In genomic region chr7:136852721-136853120, GRCm38 (mm10) we compare ENCODE assay signal across 20 mouse cellular contexts. TPM values are rescaled to one million over a fixed set of nuclear protein-coding genes. Genes with fewer than 3 reads are reported as not detected.
DNase-seq lines count a peak whose midpoint lies in the region; ATAC-seq and TF ChIP-seq lines count a peak whose summit lies in the region.
"Had no signal": no experiment of that assay in that cellular context is flagged by ENCODE, and none has a peak within 500 bp of the region (broad histone marks: within the 10 kb centered on the region; RNA-seq: fewer than 3 reads in every experiment).

No protein-coding gene starts in this region.

- DNase-seq in adrenal gland, adult (ENCODE audit: inconsistent age in 2 of 2, low spot score in 1 of 2): peak; percentile 9 to 30
- no peak for DNase-seq in adrenal gland, adult 8-10 months
- peak; percentile 45 for DNase-seq in heart, adult 8-10 months (ENCODE audit: low spot score)
- DNase-seq in heart, postnatal 4 days: no peak
- peak; percentile 33 to 54 for DNase-seq in lung, adult 18-20 months
- DNase-seq in lung, postnatal 0 days (ENCODE audit: low spot score): no peak
- DNase-seq in skeletal muscle tissue, adult 2 months (ENCODE audit: low read depth, low spot score): peak; percentile 18
- DNase-seq in B cell, adult 2 months: no peak
- DNase-seq: cerebellum, adult 9-10 months; layer of hippocampus, postnatal 36 days; retina, postnatal 1 day had no signal

- no peak for TF ChIP-seq EP300 in lung, postnatal 0 days (IDR thresholded peaks at IDR 0.05)

- no peak overlapping the region for H3K4me3 ChIP-seq in lung, postnatal 0 days (ENCODE audit: low read depth, low read length)
- H3K4me3 ChIP-seq: embryonic facial prominence, embryonic 15.5 days; forebrain, embryonic 12.5 days; midbrain, embryonic 13.5 days; myocyte; stomach, embryonic 15.5 days had no signal

- H3K9me3 ChIP-seq in lung, postnatal 0 days (ENCODE audit: low read length): no peaks in the 10 kb centered on the region
- H3K9me3 ChIP-seq: embryonic facial prominence, embryonic 15.5 days; forebrain, embryonic 12.5 days; midbrain, embryonic 13.5 days; stomach, embryonic 15.5 days had no signal

- no peak overlapping the region for H3K27ac ChIP-seq in lung, postnatal 0 days (ENCODE audit: low read length)
- H3K27ac ChIP-seq: embryonic facial prominence, embryonic 15.5 days; forebrain, embryonic 12.5 days; macrophage; midbrain, embryonic 13.5 days; stomach, embryonic 15.5 days had no signal

- WGBS in lung, postnatal 0 days: 30% methylated on average over 4 of the region's 4 CpGs

- no peaks in the 10 kb centered on the region for H3K27me3 ChIP-seq in lung, postnatal 0 days (replicated peaks; ENCODE audit: insufficient read depth, low read length)
- H3K27me3 ChIP-seq: CH12.LX; embryonic facial prominence, embryonic 15.5 days; midbrain, embryonic 13.5 days; stomach, embryonic 15.5 days had no signal

- TF ChIP-seq CTCF in lung, postnatal 0 days (IDR thresholded peaks at IDR 0.05): no peak

- no peak for ATAC-seq in lung, postnatal 0 days
- ATAC-seq: inflammation-experienced regulatory T-cells, adult 6 months; midbrain, embryonic 13.5 days had no signal

- H3K9ac ChIP-seq in lung, postnatal 0 days (replicated peaks; ENCODE audit: low read depth): no peak overlapping the region
- H3K9ac ChIP-seq: embryonic facial prominence, embryonic 15.5 days; forebrain, embryonic 12.5 days; midbrain, embryonic 13.5 days; stomach, embryonic 15.5 days had no signal

- H3K4me1 ChIP-seq in lung, postnatal 0 days (ENCODE audit: insufficient read depth, low read depth, low read length): peaks cover 5% of the 10 kb centered on the region; the same call in 1 of the 2 replicates
- H3K4me1 ChIP-seq: embryonic facial prominence, embryonic 15.5 days; forebrain, embryonic 12.5 days; midbrain, embryonic 13.5 days had no signal

- H3K4me2 ChIP-seq in lung, postnatal 0 days (replicated peaks; ENCODE audit: low read depth, low read length): no peak overlapping the region
- H3K4me2 ChIP-seq: embryonic facial prominence, embryonic 15.5 days; forebrain, embryonic 12.5 days; liver, embryonic 11.5 days; midbrain, embryonic 13.5 days; stomach, embryonic 15.5 days had no signal

- no peaks in the 10 kb centered on the region for H3K36me3 ChIP-seq in lung, postnatal 0 days (ENCODE audit: insufficient read depth, low read length)
- H3K36me3 ChIP-seq: embryonic facial prominence, embryonic 15.5 days; forebrain, embryonic 12.5 days; midbrain, embryonic 13.5 days; stomach, embryonic 15.5 days had no signal

RNA-seq across cellular contexts. Expression of gene Mgmt, which starts 41.7 kb away (rescaled TPM):
- 1 to 10 TPM; 3.7 to 5.9 (median 4.7) TPM for total RNA-seq in adrenal gland, adult 8-10 months (2022)
- 1 to 10 TPM; 4.8 to 6.6 (median 5.6) TPM for total RNA-seq in heart, adult 8-10 months (2022)
- total RNA-seq in heart, postnatal 4 days (2021): 1 to 10 TPM; 4.6 to 5.2 TPM
- polyA plus RNA-seq in lung, postnatal 0 days (2015; fragmentation: Nextera tagmentation; extraction: Ambion mirVana): 1.7 and 1.8 TPM in 2 replicates

Comparison
In these comparisons a context has a peak if more than half of its experiments do, and no peak if none do; other contexts are left out.
1. DNase-seq: peak in adrenal gland, adult (2 of 2), heart, adult 8-10 months (single experiment), lung, adult 18-20 months (2 of 2) and skeletal muscle tissue, adult 2 months (single experiment); none in adrenal gland, adult 8-10 months (single experiment), heart, postnatal 4 days (single experiment), lung, postnatal 0 days (single experiment) and B cell, adult 2 months (0 of 2).